Mouse (Mus musculus) hindbrain, embryonic 13.5 days (tissue): ENCODE results near the gene Gm7544. TPM values are rescaled to one million over a fixed set of nuclear protein-coding genes. Genes with fewer than 3 reads are reported as not detected.
"Not testable (repeated sequence)": the region's sequence is repeated elsewhere in the genome, so short reads cannot be mapped to it uniquely, and the experiment has no call there.

ENCODE experiments used
- ATAC-seq: fragments of 200-750 bp; cut with Nextera tagmentation; 2 replicates; pipeline ENCODE4 v1.8.0; 2017; ENCODE audit warnings: moderate TSS enrichment; ENCODE audit not compliant: low FRiP score
- H3K27ac ChIP-seq: fragments of 300-500 bp; sonication (generic); 2 replicates; pipeline ENCODE4 v1.5.1; 2015; ENCODE audit warnings: inconsistent platforms, mild to moderate bottlenecking, moderate library complexity
- H3K27me3 ChIP-seq: fragments of 300-500 bp; sonication (generic); 2 replicates; pipeline ENCODE4 v1.6.1; 2015; ENCODE audit warnings: mild to moderate bottlenecking, inconsistent platforms
- H3K36me3 ChIP-seq: fragments of 300-500 bp; sonication (generic); 2 replicates; pipeline ENCODE4 v1.6.1; 2015; ENCODE audit warnings: mild to moderate bottlenecking, inconsistent platforms
- H3K4me1 ChIP-seq: fragments of 300-500 bp; sonication (generic); replicated peaks from 2 replicates; pipeline ENCODE4 v1.6.1; 2015; ENCODE audit warnings: inconsistent platforms
- H3K4me2 ChIP-seq: fragments of 300-500 bp; sonication (generic); 2 replicates; pipeline ENCODE4 v1.6.1; 2015; ENCODE audit warnings: inconsistent platforms, mild to moderate bottlenecking, moderate library complexity
- H3K4me3 ChIP-seq: fragments of 300-500 bp; sonication (generic); 2 replicates; pipeline ENCODE4 v1.5.1; 2015; ENCODE audit warnings: mild to moderate bottlenecking, inconsistent platforms
- H3K9ac ChIP-seq: fragments of 300-500 bp; sonication (generic); 2 replicates; pipeline ENCODE4 v1.6.1; 2015; ENCODE audit warnings: mild to moderate bottlenecking, inconsistent platforms
- H3K9me3 ChIP-seq: fragments of 300-500 bp; sonication (generic); 2 replicates; pipeline ENCODE4 v1.6.1; 2016; ENCODE audit warnings: inconsistent platforms
- WGBS: fragments of 180-500 bp; shearing (Covaris S2); methylation state at CpG from one replicate; pipeline ENCODE4 v1.1.7; 2015; 5-methylcytosine and 5-hydroxymethylcytosine counted together
- polyA plus RNA-seq: library from polyadenylated mRNA; unstranded; fragments of >200 nt; fragmentation: Nextera tagmentation; extraction: Ambion mirVana; gene quantifications from 2 replicates; pipeline ENCODE4 v1.2.1, GENCODE M21; 2015

The Gm7544 gene
- polyA plus RNA-seq, result not detected in 2 replicates

DNA sequence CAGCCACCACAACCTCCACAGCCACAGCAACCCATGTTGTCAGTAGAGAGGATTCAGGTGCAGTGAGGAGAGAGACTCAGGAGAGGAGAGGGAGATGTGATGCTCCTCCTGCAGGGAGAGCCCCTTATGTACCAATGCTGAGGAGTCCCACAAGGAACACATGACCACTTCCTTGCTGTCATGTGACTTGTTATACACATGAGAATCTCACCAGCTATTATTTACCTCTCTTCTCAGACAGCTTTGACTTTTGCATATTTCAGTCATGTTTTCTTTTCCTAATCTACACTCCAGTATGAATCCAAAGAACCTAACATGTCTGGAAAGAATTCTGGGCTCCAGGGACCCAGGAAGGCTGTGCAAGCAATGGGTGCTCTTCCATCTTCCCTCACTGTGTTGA is at the start of gene Gm7544:
TSS of gene Gm7544 (minus strand) at position 101 of the 400 bp plus-strand sequence.
- not testable (repeated sequence) for H3K27ac ChIP-seq, H3K27me3 ChIP-seq, H3K4me3 ChIP-seq, H3K4me1 ChIP-seq, ATAC-seq, H3K9ac ChIP-seq, H3K36me3 ChIP-seq, H3K4me2 ChIP-seq, H3K9me3 ChIP-seq

DNA sequence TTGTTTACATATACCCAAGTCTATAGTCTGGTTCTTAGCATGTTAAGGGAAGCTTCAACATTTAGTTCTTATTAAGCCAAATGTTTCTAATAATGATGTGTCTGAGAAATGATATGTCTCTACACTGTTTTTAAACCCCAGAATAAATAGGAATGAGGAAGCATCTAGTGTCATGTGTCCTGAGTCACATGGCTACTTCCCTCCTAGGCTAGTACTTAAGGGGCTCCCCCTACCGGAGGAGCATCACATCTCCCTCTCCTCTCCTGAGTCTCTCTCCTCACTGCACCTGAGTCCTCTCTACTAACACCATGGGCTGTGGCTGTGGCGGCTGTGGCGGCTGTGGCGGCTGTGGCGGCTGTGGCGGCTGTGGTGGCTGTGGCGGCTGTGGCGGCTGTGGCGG is 44.5 kb upstream of the Gm7544 start, which contains the start of gene Gm47959:
TSS of gene Gm47959 (plus strand) at position 243 of the 400 bp plus-strand sequence.
- H3K4me1 ChIP-seq, H3K9me3 ChIP-seq, H3K27me3 ChIP-seq, H3K27ac ChIP-seq, H3K36me3 ChIP-seq, H3K9ac ChIP-seq, ATAC-seq, H3K4me3 ChIP-seq, H3K4me2 ChIP-seq: not testable (repeated sequence)
- WGBS, result 93% methylated on average over 9 of the region's 9 CpGs

DNA sequence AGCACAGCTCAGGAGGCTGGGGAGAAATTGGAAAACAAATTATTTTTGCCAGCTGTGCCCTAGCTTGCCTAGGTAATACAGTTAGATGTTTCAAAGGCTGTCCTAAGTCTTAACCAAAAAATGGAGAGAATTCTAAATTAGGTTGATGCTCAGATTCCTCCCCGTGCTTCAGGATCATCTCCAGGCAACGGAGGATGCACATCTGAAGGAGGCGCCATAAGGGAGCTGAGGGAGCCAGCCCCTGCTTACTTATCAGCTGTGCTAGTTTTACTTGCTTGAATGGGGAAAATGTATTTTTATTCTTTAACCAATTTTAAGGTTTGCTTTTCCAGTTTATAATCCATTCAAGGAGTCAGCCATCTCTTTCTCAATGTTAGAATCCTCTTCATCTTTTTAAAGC is 38.1 kb upstream of the Gm7544 start:
- Histone ChIP-seq H3K27ac (no peak overlapping the region), H3K4me2 (no peak overlapping the region), H3K36me3 (no peaks in the 10 kb centered on the region), H3K4me3 (no peak overlapping the region), H3K4me1 (no peaks in the 10 kb centered on the region), H3K27me3 (no peaks in the 10 kb centered on the region), H3K9me3 (no peaks in the 10 kb centered on the region), H3K9ac (no peak overlapping the region)
- 77% methylated on average over 3 of the region's 3 CpGs for WGBS
- ATAC-seq, result no peak

DNA sequence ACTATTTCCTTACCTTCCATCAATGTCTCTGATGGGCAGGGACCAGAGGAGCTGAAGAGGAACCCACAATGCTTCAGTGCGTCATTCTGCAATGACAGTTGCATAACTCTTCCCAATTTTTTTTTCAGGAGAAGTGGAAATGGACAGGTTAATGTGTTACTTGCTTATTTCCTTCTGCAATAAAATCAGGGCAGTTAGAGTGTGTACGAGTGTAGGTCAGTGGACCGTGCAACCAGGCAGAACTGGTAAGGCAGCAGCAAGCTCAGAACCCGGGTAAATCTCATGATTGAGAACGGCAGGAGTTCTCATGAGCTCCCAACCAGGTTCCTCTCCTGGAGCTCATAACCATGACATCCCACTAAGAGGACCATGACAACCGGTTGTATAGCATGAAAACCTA is 36.3 kb upstream of the Gm7544 start:
- H3K4me1 ChIP-seq, result no peaks in the 10 kb centered on the region
- no peaks in the 10 kb centered on the region for H3K9me3 ChIP-seq

DNA sequence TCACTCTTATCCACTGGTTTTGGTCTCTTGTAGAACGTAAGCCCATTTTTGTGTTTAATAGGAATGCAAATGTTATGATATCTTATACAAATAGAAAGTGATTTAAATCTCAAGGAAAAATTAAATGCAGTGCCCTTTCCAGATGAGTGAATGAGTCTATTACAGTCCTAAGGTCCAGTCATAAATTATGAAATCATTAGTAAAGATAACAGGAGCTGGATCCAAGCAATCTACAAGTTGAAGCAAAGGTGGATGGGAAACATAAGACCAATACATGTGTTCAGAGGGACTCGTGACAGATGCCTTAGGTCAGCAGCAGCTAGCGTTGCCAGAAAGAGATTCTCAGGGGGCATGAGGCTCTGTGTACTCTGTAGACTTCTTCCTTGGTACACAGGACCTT is 35.8 kb upstream of the Gm7544 start:
- Histone ChIP-seq H3K27ac (no peak overlapping the region), H3K36me3 (no peaks in the 10 kb centered on the region), H3K4me2 (no peak overlapping the region), H3K27me3 (no peaks in the 10 kb centered on the region), H3K9ac (no peak overlapping the region), H3K4me3 (no peak overlapping the region), H3K4me1 (no peaks in the 10 kb centered on the region), H3K9me3 (no peaks in the 10 kb centered on the region)
- ATAC-seq, result no peak
- 79% methylated on average over 3 of the region's 3 CpGs for WGBS

More for the DNA sequence above, 36.3 kb upstream of the Gm7544 start:
- no peak overlapping the region for H3K9ac ChIP-seq
- no peaks in the 10 kb centered on the region for H3K36me3 ChIP-seq
- H3K27ac ChIP-seq, result no peak overlapping the region
- no peak overlapping the region for H3K4me2 ChIP-seq
- no peak overlapping the region for H3K4me3 ChIP-seq
- 93% methylated on average over 6 of the region's 6 CpGs for WGBS
- ATAC-seq, result no peak
- no peaks in the 10 kb centered on the region for H3K27me3 ChIP-seq

DNA sequence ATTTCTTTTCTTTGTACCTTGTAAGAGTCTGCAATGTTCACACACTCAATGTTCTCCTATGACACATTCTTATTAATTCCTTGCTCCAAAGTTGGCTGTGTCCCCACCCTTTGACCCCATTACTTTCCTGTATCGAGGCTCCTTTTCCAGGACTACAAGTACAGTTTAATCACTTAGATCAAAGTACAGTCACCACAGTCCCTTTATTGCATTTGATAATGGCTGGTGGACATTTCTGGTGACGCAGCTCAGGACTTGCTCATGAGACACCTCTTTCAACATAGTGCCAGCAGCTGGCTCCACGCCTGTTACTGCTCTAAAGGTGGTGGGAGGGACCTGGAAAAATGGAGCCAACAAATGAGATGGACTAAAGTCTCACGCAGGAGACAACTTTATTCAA is 35.2 kb upstream of the Gm7544 start:
- H3K9ac ChIP-seq, result no peak overlapping the region
- no peak for ATAC-seq
- no peaks in the 10 kb centered on the region for H3K4me1 ChIP-seq
- H3K27me3 ChIP-seq, result no peaks in the 10 kb centered on the region
- WGBS, result 75% methylated on average over 4 of the region's 4 CpGs
- no peak overlapping the region for H3K27ac ChIP-seq
- no peak overlapping the region for H3K4me2 ChIP-seq
- no peaks in the 10 kb centered on the region for H3K36me3 ChIP-seq
- H3K9me3 ChIP-seq, result no peaks in the 10 kb centered on the region
- no peak overlapping the region for H3K4me3 ChIP-seq

DNA sequence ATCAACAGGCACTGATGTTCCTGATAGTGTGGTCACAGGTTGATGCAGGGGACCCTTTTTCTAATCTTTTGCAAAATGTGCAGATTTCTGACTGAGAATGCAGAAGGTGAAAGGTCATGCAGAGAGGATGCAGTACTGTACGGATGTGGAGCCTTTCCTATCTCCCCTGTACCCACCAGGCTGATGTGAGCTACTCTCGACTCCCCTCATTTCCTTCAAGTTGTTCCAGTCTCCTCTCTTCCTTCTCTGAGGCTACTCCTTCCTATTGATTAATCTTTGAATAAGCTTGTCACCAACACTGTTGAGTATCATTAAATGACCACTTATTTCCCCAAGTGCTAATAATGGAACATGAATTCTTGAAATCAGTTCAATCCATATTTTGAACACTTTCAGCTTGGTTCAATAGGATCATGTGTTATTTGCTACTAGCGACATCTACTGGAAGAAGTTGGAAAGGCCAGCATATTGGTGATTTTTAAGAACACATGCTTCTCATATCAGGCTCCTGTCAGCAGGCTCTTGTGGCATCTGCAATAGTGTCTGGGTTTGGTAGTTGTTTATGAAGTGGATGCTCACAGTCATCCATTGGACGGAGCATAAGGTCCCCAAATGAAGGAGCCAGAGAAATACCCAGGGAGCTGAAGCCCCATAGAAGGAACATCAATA is 31.9 kb upstream of the Gm7544 start:
- no peak overlapping the region for H3K4me2 ChIP-seq
- H3K4me1 ChIP-seq, result no peaks in the 10 kb centered on the region
- no peak overlapping the region for H3K27ac ChIP-seq
- peak; percentile 69 for ATAC-seq
- 39% methylated on average over 4 of the region's 4 CpGs for WGBS
- H3K27me3 ChIP-seq, result no peaks in the 10 kb centered on the region
- peaks cover 7% of the 10 kb centered on the region for H3K9me3 ChIP-seq
- H3K36me3 ChIP-seq, result no peaks in the 10 kb centered on the region
- no peak overlapping the region for H3K4me3 ChIP-seq
- no peak overlapping the region for H3K9ac ChIP-seq

GRCm38 (mm10) chr1:82986738-82987137 is 30.9 kb upstream of the Gm7544 start:
- Histone ChIP-seq H3K4me2 (no peak overlapping the region), H3K4me1 (no peaks in the 10 kb centered on the region), H3K27ac (no peak overlapping the region), H3K36me3 (no peaks in the 10 kb centered on the region), H3K9me3 (peaks cover 7% of the 10 kb centered on the region), H3K27me3 (no peaks in the 10 kb centered on the region), H3K9ac (no peak overlapping the region), H3K4me3 (no peak overlapping the region)
- no peak for ATAC-seq
- 93% methylated on average over 6 of the region's 6 CpGs for WGBS

DNA sequence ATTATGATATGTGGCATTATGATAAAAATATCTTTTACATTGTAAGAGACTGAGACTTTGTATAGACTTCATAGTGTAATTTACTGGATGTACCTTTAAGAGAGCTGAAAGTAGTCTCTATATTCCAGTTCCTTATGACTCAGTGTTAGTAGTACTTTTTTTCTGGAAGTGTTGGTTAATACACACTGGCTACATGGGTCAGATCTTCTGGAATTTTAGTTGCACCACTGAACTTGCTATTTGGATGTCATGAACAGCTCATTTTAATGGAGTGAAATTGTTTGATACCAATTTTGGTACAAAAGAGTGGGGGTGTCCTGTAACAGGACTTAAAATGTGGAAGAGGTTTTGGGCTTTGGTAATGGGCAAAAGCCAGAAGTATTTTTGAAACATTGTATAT is 22.0 kb upstream of the Gm7544 start:
- Histone ChIP-seq H3K27me3 (no peaks in the 10 kb centered on the region), H3K27ac (no peak overlapping the region), H3K4me1 (no peaks in the 10 kb centered on the region), H3K36me3 (no peaks in the 10 kb centered on the region), H3K9me3 (no peaks in the 10 kb centered on the region), H3K4me2 (no peak overlapping the region), H3K9ac (no peak overlapping the region), H3K4me3 (no peak overlapping the region)
- no peak for ATAC-seq

DNA sequence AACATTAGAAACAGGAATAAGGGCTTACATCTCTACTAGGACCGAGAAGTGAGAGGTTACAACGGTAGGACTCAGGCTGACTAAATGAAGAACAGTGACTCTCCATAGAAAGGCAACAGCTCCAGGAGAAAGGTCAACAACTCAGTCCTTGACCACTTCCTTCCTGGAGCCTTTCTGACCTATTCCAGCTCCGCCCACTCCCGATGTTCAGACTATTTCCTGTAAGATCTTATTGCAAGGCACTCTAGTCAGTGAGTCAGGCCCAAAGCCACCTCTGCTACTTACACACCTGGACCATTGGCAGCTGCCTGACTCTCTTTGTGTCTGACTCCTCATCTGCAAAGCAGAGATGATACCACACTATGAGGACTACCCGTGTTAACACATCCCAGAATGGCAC is 19.9 kb upstream of the Gm7544 start:
- Histone ChIP-seq H3K36me3 (no peaks in the 10 kb centered on the region), H3K27ac (no peak overlapping the region), H3K9me3 (no peaks in the 10 kb centered on the region), H3K4me1 (no peaks in the 10 kb centered on the region), H3K4me2 (no peak overlapping the region), H3K9ac (no peak overlapping the region), H3K27me3 (no peaks in the 10 kb centered on the region), H3K4me3 (no peak overlapping the region)
- WGBS, result 92% methylated on average over 5 of the region's 5 CpGs
- ATAC-seq, result no peak

- Histone ChIP-seq H3K9me3 (no peaks in the 10 kb centered on the region), H3K9ac (no peak overlapping the region), H3K4me3 (no peak overlapping the region), H3K27me3 (no peaks in the 10 kb centered on the region), H3K4me1 (no peaks in the 10 kb centered on the region), H3K4me2 (no peak overlapping the region), H3K27ac (no peak overlapping the region), H3K36me3 (no peaks in the 10 kb centered on the region)
- WGBS, result 93% methylated on average over 9 of the region's 9 CpGs
- no peak for ATAC-seq
These were observed 18.5 kb upstream of the Gm7544 start for GRCm38 (mm10) chr1:82974342-82974741.

GRCm38 (mm10) chr1:82973901-82974300 is 18.1 kb upstream of the Gm7544 start:
- Histone ChIP-seq H3K4me1 (no peaks in the 10 kb centered on the region), H3K27ac (no peak overlapping the region), H3K4me2 (no peak overlapping the region), H3K9me3 (no peaks in the 10 kb centered on the region), H3K27me3 (no peaks in the 10 kb centered on the region), H3K4me3 (no peak overlapping the region), H3K36me3 (no peaks in the 10 kb centered on the region), H3K9ac (no peak overlapping the region)
- ATAC-seq, result no peak
- WGBS, result 71% methylated on average over 6 of the region's 6 CpGs

- H3K27me3 ChIP-seq, result no peaks in the 10 kb centered on the region
- 80% methylated on average over 1 of the region's 1 CpGs for WGBS
- no peak overlapping the region for H3K9ac ChIP-seq
- no peaks in the 10 kb centered on the region for H3K9me3 ChIP-seq
- no peak overlapping the region for H3K27ac ChIP-seq
- H3K4me2 ChIP-seq, result no peak overlapping the region
- H3K36me3 ChIP-seq, result no peaks in the 10 kb centered on the region
- no peak overlapping the region for H3K4me3 ChIP-seq
- H3K4me1 ChIP-seq, result no peaks in the 10 kb centered on the region
- ATAC-seq, result no peak
These were observed 17.4 kb upstream of the Gm7544 start for GRCm38 (mm10) chr1:82973244-82973643.
